Mouse (Mus musculus) midbrain, embryonic 13.5 days (tissue): ENCODE results near the gene Eef2. TPM values are rescaled to one million over a fixed set of nuclear protein-coding genes. Genes with fewer than 3 reads are reported as not detected.
A peak's percentile ranks its signal among the peaks of the same experiment; 100 is the strongest.
"Not testable (repeated sequence)": the region's sequence is repeated elsewhere in the genome, so short reads cannot be mapped to it uniquely, and the experiment has no call there.

Experiments used
- ATAC-seq: fragments of 200-750 bp; cut with Nextera tagmentation; 2 replicates; pipeline ENCODE4 v1.8.0; 2017; ENCODE audit warnings: mild to moderate bottlenecking, moderate TSS enrichment, moderate library complexity
- H3K27ac ChIP-seq: fragments of 300-500 bp; sonication (generic); 2 replicates; pipeline ENCODE4 v1.5.1; 2015; ENCODE audit warnings: inconsistent platforms, mild to moderate bottlenecking, moderate library complexity
- H3K27me3 ChIP-seq: fragments of 300-500 bp; sonication (generic); 2 replicates; pipeline ENCODE4 v1.6.1; 2015; ENCODE audit warnings: mild to moderate bottlenecking, inconsistent platforms
- H3K36me3 ChIP-seq: fragments of 300-500 bp; sonication (generic); 2 replicates; pipeline ENCODE4 v1.6.1; 2015; ENCODE audit warnings: mild to moderate bottlenecking, inconsistent platforms
- H3K4me1 ChIP-seq: fragments of 300-500 bp; sonication (generic); replicated peaks from 2 replicates; pipeline ENCODE4 v1.6.1; 2015; ENCODE audit warnings: inconsistent platforms
- H3K4me2 ChIP-seq: fragments of 300-500 bp; sonication (generic); replicated peaks from 2 replicates; pipeline ENCODE4 v1.6.1; 2015; ENCODE audit warnings: moderate library complexity, mild to moderate bottlenecking, inconsistent platforms
- H3K4me3 ChIP-seq: fragments of 300-500 bp; sonication (generic); replicated peaks from 2 replicates; pipeline ENCODE4 v1.5.1; 2015; ENCODE audit warnings: mild to moderate bottlenecking, inconsistent platforms
- H3K9ac ChIP-seq: fragments of 300-500 bp; sonication (generic); replicated peaks from 2 replicates; pipeline ENCODE4 v1.6.1; 2015; ENCODE audit warnings: mild to moderate bottlenecking, inconsistent platforms
- H3K9me3 ChIP-seq: fragments of 300-500 bp; sonication (generic); 2 replicates; pipeline ENCODE4 v1.6.1; 2016; ENCODE audit warnings: mild to moderate bottlenecking, inconsistent platforms
- WGBS: fragments of 180-500 bp; shearing (Covaris S2); methylation state at CpG from one replicate; pipeline ENCODE4 v1.1.7; 2015; 5-methylcytosine and 5-hydroxymethylcytosine counted together
- polyA plus RNA-seq: library from polyadenylated mRNA; unstranded; fragments of >200 nt; fragmentation: Nextera tagmentation; extraction: Ambion mirVana; gene quantifications from 2 replicates; pipeline ENCODE4 v1.2.1, GENCODE M21; 2015

Eef2 gene
- polyA plus RNA-seq, 1 experiment from 2014 or later = 565 TPM

- no peak overlapping the region for H3K4me2 ChIP-seq
- 84% methylated on average over 6 of the region's 6 CpGs for WGBS
- no peaks in the 10 kb centered on the region for H3K27me3 ChIP-seq
- no peaks in the 10 kb centered on the region for H3K4me1 ChIP-seq
- no peak overlapping the region for H3K27ac ChIP-seq
- no peaks in the 10 kb centered on the region for H3K9me3 ChIP-seq
- no peak for ATAC-seq
- H3K36me3 ChIP-seq = peaks cover 78% of the 10 kb centered on the region
- H3K4me3 ChIP-seq = no peak overlapping the region
- H3K9ac ChIP-seq = no peak overlapping the region
Measured at GRCm38 (mm10) chr10:81154736-81155135, 21.7 kb upstream of the Eef2 start.

- H3K9me3 ChIP-seq = no peaks in the 10 kb centered on the region
- H3K27ac ChIP-seq = no peak overlapping the region
- no peak overlapping the region for H3K9ac ChIP-seq
- H3K4me2 ChIP-seq = no peak overlapping the region
- ATAC-seq = no peak
- H3K27me3 ChIP-seq = no peaks in the 10 kb centered on the region
- H3K4me3 ChIP-seq = no peak overlapping the region
- peaks cover 75% of the 10 kb centered on the region for H3K36me3 ChIP-seq
- 94% methylated on average over 8 of the region's 8 CpGs for WGBS
- H3K4me1 ChIP-seq = peaks cover 29% of the 10 kb centered on the region
Measured at GRCm38 (mm10) chr10:81161602-81162317, 14.7 kb upstream of the Eef2 start.

DNA sequence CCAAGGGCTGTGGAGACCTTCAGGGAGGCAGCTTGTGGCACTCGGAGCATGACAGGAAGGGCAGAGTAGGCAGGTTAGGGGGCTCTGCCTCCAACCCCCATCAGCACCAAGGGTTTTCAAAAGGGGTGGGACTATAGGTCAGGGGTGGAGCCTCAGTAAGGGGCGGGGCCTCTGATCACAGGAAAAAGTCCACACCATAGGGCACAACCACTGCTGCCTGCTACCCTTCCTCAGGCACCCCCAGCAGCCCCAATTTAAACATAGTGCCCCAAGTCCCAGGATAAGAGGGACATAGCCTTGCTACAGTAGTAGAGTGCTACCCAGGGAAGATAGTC lies 14.1 kb upstream of the Eef2 start:
- no peaks in the 10 kb centered on the region for H3K27me3 ChIP-seq
- ATAC-seq = no peak
- H3K27ac ChIP-seq = no peak overlapping the region
- no peak overlapping the region for H3K4me3 ChIP-seq
- H3K9ac ChIP-seq = no peak overlapping the region
- peaks cover 70% of the 10 kb centered on the region for H3K36me3 ChIP-seq
- peaks cover 34% of the 10 kb centered on the region for H3K4me1 ChIP-seq
- H3K9me3 ChIP-seq = no peaks in the 10 kb centered on the region
- H3K4me2 ChIP-seq = no peak overlapping the region
- WGBS = 85% methylated on average over 2 of the region's 2 CpGs

DNA sequence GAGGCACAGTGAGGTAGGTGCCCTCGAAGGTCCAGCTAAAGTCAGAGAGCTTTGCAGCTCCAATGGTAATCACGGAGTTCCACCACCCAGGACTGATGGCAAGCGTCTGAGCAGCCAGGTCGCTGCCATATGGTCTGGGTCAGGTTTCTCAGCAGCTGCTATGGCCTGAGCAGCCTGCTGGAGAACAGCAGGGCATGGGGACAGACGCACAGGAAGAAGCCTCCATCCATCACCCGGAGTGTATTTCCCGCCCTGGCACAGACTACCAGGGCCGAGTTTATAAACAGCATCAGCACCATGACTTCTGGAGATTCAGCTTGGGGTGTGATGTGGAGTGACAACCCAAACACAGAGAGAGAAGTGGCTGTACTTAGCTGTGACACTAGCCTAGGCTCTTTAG lies 11.3 kb upstream of the Eef2 start:
- WGBS = 91% methylated on average over 8 of the region's 8 CpGs
- H3K27me3 ChIP-seq = no peaks in the 10 kb centered on the region
- no peak overlapping the region for H3K27ac ChIP-seq
- H3K9me3 ChIP-seq = no peaks in the 10 kb centered on the region
- 0 out of 2 replicates have a peak overlapping the region, but pooled peaks have one; percentile 21 for H3K9ac ChIP-seq
- no peak overlapping the region for H3K4me2 ChIP-seq
- peaks cover 47% of the 10 kb centered on the region for H3K36me3 ChIP-seq
- peaks cover 45% of the 10 kb centered on the region for H3K4me1 ChIP-seq
- H3K4me3 ChIP-seq = no peak overlapping the region
- ATAC-seq = no peak

GRCm38 (mm10) chr10:81167200-81168086 lies 9.0 kb upstream of the Eef2 start, which contains the start of gene Pias4:
Gene Pias4 (minus strand): TSS chr10:81167923.
- peak within 1 kb of the TSS; percentile 68 for H3K27ac ChIP-seq
- peaks cover 23% of the 10 kb centered on the region for H3K36me3 ChIP-seq
- peak within 1 kb of the TSS; percentile 95 for H3K4me3 ChIP-seq
- peak within 1 kb of the TSS; percentile 95 for H3K4me2 ChIP-seq
- H3K9me3 ChIP-seq = no peaks in the 10 kb centered on the region
- WGBS = under 1% methylated on average over 64 of the region's 64 CpGs
- H3K9ac ChIP-seq = peak within 1 kb of the TSS; percentile 87
- peak; percentile 88 for ATAC-seq
- H3K4me1 ChIP-seq = peaks cover 34% of the 10 kb centered on the region
- no peaks in the 10 kb centered on the region for H3K27me3 ChIP-seq

GRCm38 (mm10) chr10:81168087-81168431 lies 8.4 kb upstream of the Eef2 start:
- Histone ChIP-seq H3K9ac (peak overlapping the region; percentile 63), H3K4me2 (peak overlapping the region; percentile 67), H3K36me3 (peaks cover 20% of the 10 kb centered on the region), H3K9me3 (no peaks in the 10 kb centered on the region), H3K27me3 (no peaks in the 10 kb centered on the region), H3K4me3 (peak overlapping the region; percentile 95), H3K27ac (peak overlapping the region; percentile 68), H3K4me1 (peaks cover 35% of the 10 kb centered on the region)
- peak; percentile 65 for ATAC-seq
- 7% methylated on average over 5 of the region's 5 CpGs for WGBS

DNA sequence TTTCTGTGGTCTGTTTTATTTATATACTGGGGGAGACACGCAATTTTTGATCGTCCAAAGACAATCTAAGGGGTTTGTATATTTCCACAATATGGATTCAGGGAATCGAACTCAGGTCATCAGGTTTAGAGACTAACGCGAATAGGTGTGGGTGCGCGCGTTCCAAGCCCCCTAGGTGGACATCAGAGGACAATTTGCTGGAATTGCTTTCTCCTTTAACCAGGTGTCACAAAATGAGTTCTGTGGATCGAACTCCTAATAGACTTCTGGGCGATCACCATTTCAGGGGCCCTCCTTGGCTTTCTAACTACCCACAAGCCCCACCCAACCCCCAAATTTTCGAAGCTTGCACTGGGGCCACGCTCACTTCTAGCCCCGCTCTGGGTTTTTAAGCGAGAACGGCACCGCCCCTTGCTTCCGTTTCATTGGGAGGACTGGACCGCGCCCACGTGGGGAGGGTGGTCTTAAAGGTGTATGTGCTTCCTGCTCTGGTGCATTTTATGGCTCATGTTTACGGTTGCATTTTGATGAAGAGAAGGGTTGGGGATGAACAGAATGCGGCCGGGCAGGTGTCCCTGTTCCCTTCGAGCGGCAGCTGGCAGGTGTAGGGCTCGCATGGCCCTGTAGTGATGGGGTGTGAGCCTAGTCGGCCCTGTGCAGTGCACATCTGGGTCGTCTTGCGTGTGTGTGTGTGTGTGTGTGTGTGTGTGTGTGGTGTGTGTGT lies 7.7 kb upstream of the Eef2 start:
- peak overlapping the region; percentile 68 for H3K27ac ChIP-seq
- H3K4me1 ChIP-seq = peaks cover 41% of the 10 kb centered on the region
- 7% methylated on average over 29 of the region's 29 CpGs for WGBS
- no peaks in the 10 kb centered on the region for H3K27me3 ChIP-seq
- no peaks in the 10 kb centered on the region for H3K9me3 ChIP-seq
- peak overlapping the region; percentile 95 for H3K4me3 ChIP-seq
- H3K4me2 ChIP-seq = peak overlapping the region; percentile 67
- peaks cover 15% of the 10 kb centered on the region for H3K36me3 ChIP-seq
- ATAC-seq = peak; percentile 43; the same call in 1 of the 2 replicates
- H3K9ac ChIP-seq = peak overlapping the region; percentile 63

DNA sequence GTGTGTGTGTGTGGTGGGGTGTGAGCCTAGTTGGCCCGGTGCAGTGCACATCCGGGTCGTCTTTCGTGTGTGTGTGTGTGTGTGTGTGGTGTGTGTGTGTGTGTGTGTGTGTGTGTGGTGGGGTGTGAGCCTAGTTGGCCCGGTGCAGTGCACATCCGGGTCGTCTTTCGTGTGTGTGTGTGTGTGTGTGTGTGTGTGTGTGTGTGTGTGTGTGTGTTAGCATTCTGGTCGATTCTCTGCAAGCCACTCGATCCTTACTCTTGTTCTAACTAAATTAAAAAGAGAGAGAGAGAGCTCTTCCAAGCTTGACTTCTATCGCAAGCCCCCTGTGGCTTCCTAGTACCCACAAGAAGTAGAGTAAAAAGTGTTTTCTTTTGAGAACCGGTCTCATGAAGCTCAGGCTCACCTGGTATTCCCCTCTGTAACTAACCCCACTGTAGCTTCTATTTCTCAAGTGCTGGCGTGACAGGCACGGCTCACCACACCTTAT lies 7.0 kb upstream of the Eef2 start:
- H3K4me3 ChIP-seq, H3K36me3 ChIP-seq, H3K27me3 ChIP-seq, H3K9me3 ChIP-seq, H3K27ac ChIP-seq, ATAC-seq: not testable (repeated sequence)
- Histone ChIP-seq H3K4me1 (peaks cover 49% of the 10 kb centered on the region), H3K4me2 (peak overlapping the region; percentile 7; the same call in 1 of the 2 replicates), H3K9ac (0 out of 2 replicates have a peak overlapping the region, but pooled peaks have one; percentile 5)
- 47% methylated on average over 7 of the region's 14 CpGs for WGBS

GRCm38 (mm10) chr10:81173132-81173531 lies 3.3 kb upstream of the Eef2 start:
- ATAC-seq = peak; percentile 19
- Histone ChIP-seq H3K9ac (peak overlapping the region; percentile 51; the same call in 1 of the 2 replicates), H3K27ac (peak overlapping the region; percentile 96), H3K4me2 (peak overlapping the region; percentile 67), H3K4me3 (peak overlapping the region; percentile 14; the same call in 1 of the 2 replicates), H3K36me3 (peaks cover 8% of the 10 kb centered on the region), H3K9me3 (no peaks in the 10 kb centered on the region), H3K27me3 (no peaks in the 10 kb centered on the region), H3K4me1 (peaks cover 55% of the 10 kb centered on the region)
- 3% methylated on average over 21 of the region's 21 CpGs for WGBS

GRCm38 (mm10) chr10:81174617-81175344 lies 1.6 kb upstream of the Eef2 start:
- Histone ChIP-seq H3K9me3 (no peaks in the 10 kb centered on the region), H3K36me3 (peaks cover 25% of the 10 kb centered on the region), H3K27me3 (no peaks in the 10 kb centered on the region), H3K4me3 (peak overlapping the region; percentile 41), H3K4me1 (peaks cover 59% of the 10 kb centered on the region), H3K27ac (peak overlapping the region; percentile 96), H3K9ac (peak overlapping the region; percentile 69), H3K4me2 (peak overlapping the region; percentile 67)
- peak; percentile 79 for ATAC-seq
- 2% methylated on average over 29 of the region's 29 CpGs for WGBS

DNA sequence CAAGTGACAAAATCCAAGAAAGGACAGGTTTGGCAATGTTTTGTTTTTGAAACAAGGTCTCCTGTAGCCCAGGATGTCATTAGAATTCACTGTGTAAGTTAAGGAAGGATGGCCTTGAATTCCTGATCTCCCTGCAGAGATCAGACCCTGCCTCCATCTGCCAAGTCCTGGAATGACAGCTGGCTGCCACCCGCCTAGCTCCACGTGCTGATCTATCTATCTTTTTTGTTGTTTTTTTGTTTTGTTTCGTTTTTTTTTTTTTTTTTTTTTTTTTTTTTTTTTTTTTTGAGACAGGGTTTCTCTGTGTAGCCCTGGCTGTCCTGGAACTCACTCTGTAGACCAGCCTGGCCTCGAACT lies 1.1 kb upstream of the Eef2 start:
- H3K4me1 ChIP-seq = peaks cover 61% of the 10 kb centered on the region
- not testable (repeated sequence) for H3K27me3 ChIP-seq, ATAC-seq, H3K9me3 ChIP-seq
- peak overlapping the region; percentile 41 for H3K4me3 ChIP-seq
- H3K9ac ChIP-seq = peak overlapping the region; percentile 69
- H3K4me2 ChIP-seq = peak overlapping the region; percentile 95
- WGBS = 6% methylated on average over 4 of the region's 4 CpGs
- peak overlapping the region; percentile 96 for H3K27ac ChIP-seq
- peaks cover 30% of the 10 kb centered on the region for H3K36me3 ChIP-seq
